Mouse (Mus musculus) sigmoid colon, adult 10 weeks (tissue): Measurements from ENCODE around the gene Gm11595. TPM values are rescaled to one million over a fixed set of nuclear protein-coding genes. Genes with fewer than 3 reads are reported as not detected.

Experiments
- polyA plus RNA-seq: library from polyadenylated mRNA; stranded (reverse); fragments of 350-450 nt; fragmentation: Illumina TruSeq; extraction: RNeasy Lipid Tissue Mini Kit (QIAGEN cat#74804); gene quantifications from one replicate; pipeline ENCODE4 v1.2.3, GENCODE M21; 2014; ENCODE audit warnings: low read depth, low replicate concordance

Gene Gm11595
- polyA plus RNA-seq, result not detected

DNA sequence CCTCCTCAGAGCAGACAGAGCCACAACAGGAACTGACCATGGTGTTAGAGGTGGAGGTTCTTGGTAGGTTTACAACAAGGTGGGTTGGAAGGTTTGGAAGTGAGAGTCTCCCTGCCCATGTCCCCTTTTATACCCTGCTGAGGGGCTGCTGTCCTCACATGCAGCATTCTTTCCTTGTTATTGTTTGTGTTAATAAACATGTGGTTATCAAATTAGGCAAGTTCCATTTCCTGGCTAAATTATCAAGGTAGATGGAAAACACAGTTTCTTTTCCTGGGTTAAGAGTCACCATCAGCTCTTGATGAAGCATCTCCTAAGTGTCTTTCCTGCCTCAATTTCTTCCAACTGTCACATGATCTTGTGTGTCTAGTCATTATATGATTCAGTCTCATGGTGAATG is at the start of gene Gm11595:
Gm11595 (minus strand) TSS at position 101 of the 400 bp plus-strand sequence.

DNA sequence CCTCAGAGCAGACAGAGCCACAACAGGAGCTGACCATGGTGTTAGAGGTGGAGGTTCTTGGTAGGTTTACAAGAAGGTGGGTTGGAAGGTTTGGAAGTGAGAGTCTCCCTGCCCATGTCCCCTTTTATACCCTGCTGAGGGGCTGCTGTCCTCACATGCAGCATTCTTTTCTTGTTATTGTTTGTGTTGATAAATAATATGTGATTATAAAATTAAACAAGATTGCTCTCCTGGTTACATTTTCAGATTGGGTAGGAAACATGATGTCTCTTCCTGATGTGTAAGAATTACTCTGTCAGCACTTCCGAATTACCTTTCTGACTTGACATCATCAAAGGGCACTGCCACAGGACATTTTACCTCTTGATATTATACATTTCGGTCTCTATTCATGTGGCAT is 42.9 kb upstream of the Gm11595 start, which contains the start of gene Gm11564:
Gm11564 (minus strand) TSS at position 101 of the 400 bp plus-strand sequence.

DNA sequence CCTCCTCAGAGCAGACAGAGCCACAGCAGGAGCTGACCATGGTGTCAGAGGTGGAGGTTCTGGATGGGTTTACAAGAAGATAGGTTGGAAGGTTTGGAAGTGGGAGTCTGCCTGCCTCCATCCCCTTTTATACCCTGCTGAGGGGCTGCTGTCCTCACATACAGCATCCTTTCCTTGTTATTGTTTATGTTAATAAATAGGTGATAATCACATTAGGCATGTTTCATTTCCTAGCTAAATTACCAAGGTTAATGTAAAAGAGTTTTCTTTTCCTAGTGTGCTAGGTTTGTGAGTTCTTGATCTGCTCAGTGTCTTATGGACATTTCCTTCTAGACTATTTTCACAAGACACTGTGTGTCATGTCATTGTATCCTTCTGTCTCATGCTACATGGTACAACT is 37.1 kb upstream of the Gm11595 start, which contains the start of gene Krtap4-13:
Krtap4-13 (minus strand) TSS at position 101 of the 400 bp plus-strand sequence.

DNA sequence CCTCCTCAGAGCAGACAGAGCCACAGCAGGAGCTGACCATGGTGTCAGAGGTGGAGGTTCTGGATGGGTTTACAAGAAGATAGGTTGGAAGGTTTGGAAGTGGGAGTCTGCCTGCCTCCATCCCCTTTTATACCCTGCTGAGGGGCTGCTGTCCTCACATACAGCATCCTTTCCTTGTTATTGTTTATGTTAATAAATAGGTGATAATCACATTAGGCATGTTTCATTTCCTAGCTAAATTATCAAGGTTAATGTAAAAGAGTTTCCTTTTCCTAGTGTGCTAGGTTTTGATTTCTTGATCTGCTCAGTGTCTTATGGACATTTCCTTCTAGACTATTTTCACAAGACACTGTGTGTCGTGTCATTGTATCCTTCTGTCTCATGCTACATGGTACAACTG is 31.6 kb upstream of the Gm11595 start, which contains the start of gene Gm11554:
Gm11554 (minus strand) TSS at position 101 of the 400 bp plus-strand sequence.

DNA sequence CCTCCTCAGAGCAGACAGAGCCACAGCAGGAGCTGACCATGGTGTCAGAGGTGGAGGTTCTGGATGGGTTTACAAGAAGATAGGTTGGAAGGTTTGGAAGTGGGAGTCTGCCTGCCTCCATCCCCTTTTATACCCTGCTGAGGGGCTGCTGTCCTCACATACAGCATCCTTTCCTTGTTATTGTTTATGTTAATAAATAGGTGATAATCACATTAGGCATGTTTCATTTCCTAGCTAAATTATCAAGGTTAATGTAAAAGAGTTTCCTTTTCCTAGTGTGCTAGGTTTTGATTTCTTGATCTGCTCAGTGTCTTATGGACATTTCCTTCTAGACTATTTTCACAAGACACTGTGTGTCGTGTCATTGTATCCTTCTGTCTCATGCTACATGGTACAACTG is 26.1 kb upstream of the Gm11595 start, which contains the start of gene Gm11569:
Gm11569 (minus strand) TSS at position 101 of the 400 bp plus-strand sequence.

DNA sequence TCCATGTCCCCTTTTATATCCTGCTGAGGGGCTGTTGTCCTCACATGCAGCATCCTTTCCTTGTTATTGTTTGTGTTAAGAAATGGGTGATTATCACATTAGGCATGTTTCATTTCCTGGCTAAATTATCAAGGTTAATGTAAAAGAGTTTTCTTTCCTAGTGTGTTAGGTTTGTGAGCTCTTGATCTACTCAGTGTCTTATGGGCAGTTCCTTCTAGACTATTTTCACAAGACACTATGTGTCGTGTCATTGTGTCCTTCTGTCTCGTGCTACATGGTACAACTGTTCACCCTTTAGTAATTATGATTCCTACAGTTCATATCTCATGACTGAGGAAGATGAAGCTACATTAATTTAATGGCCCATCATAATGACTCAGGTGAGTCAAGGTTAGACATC is 20.7 kb upstream of the Gm11595 start, which contains the start of gene Gm11596:
Gm11596 (minus strand) TSS at position 101 of the 400 bp plus-strand sequence.

DNA sequence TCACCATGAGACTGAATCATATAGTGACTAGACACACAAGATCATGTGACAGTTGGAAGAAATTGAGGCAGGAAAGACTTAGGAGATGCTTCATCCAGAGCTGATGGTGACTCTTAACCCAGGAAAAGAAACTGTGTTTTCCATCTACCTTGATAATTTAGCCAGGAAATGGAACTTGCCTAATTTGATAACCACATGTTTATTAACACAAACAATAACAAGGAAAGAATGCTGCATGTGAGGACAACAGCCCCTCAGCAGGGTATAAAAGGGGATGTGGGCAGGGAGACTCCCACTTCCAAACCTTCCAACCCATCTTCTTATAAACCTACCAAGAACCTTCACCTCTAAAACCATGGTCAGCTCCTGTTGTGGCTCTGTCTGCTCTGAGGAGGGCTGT is 12.2 kb upstream of the Gm11595 start, which contains the start of gene Krtap4-9:
Krtap4-9 (plus strand) TSS at position 301 of the 400 bp plus-strand sequence.

DNA sequence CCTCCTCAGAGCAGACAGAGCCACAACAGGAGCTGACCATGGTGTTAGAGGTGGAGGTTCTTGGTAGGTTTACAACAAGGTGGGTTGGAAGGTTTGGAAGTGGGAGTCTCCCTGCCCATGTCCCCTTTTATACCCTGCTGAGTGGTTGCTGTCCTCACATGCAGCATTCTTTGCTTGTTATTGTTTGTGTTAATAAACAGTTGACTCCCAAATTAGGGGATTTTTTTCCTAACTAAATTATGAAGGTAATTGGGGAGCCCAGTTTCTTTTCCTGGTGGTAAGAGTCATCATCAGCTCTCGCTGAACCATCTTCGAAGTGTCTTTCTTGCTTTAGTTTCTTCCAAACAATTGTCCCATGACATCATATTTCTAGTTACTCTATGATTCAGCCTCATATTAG is 7.9 kb upstream of the Gm11595 start, which contains the start of gene Krtap4-8:
Krtap4-8 (minus strand) TSS at position 101 of the 400 bp plus-strand sequence.

DNA sequence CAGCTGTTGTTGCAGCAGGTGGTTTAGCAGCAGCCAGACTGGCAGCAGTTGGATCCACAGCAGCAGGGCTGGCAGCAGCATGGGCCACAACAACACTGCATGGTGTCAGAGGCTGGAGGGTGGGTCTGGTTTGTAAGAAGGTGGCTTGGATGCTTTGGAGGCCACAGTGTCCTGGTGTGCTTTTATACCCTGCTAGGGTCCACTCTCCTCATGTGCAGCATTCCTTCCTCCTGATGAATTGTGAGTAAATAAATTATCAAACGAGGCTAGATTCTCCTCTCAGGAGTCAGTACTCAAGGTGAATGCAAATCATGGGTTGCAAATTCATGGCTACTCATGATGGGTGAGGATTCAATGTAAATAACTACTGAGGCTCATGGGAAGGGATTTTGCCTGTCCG is 38.5 kb downstream of the Gm11595 start, which contains the start of gene Gm14180:
Gm14180 (minus strand) TSS at position 101 of the 400 bp plus-strand sequence.

Other genes with a start within 250 kb of the Gm11595 start
- gene Krt40, start 229.8 kb downstream of the Gm11595 start, polyA plus RNA-seq, result not detected
- not detected for gene Krtap3-3, start 222.0 kb downstream of the Gm11595 start, polyA plus RNA-seq
- gene Krtap3-2, start 216.1 kb downstream of the Gm11595 start, polyA plus RNA-seq, result not detected
- gene Gm11939, start 213.4 kb downstream of the Gm11595 start, polyA plus RNA-seq, result not detected
- not detected for gene Krtap3-1, start 206.3 kb downstream of the Gm11595 start, polyA plus RNA-seq
- not detected for gene Krtap1-5, start 191.9 kb downstream of the Gm11595 start, polyA plus RNA-seq
- not detected for gene Krtap1-4, start 189.3 kb downstream of the Gm11595 start, polyA plus RNA-seq
- not detected for gene Krtap1-3, start 181.6 kb downstream of the Gm11595 start, polyA plus RNA-seq
- not detected for gene Krtap9-3, start 174.8 kb downstream of the Gm11595 start, polyA plus RNA-seq
- not detected for gene Gm11938, start 169.6 kb downstream of the Gm11595 start, polyA plus RNA-seq
- not detected for gene Gm11937, start 162.7 kb downstream of the Gm11595 start, polyA plus RNA-seq
- gene Krtap2-4, start 158.1 kb downstream of the Gm11595 start, polyA plus RNA-seq, result not detected
- gene Gm11562, start 152.5 kb downstream of the Gm11595 start, polyA plus RNA-seq, result not detected
- not detected for gene Krtap4-1, start 144.7 kb downstream of the Gm11595 start, polyA plus RNA-seq
- not detected for gene Krtap4-2, start 137.8 kb downstream of the Gm11595 start, polyA plus RNA-seq
- not detected for gene Krtap4-7, start 128.8 kb downstream of the Gm11595 start, polyA plus RNA-seq
- gene Gm11555, start 122.7 kb downstream of the Gm11595 start, polyA plus RNA-seq, result not detected
- gene Gm11563, start 114.0 kb downstream of the Gm11595 start, polyA plus RNA-seq, result not detected
- gene Krtap4-6, start 107.0 kb downstream of the Gm11595 start, polyA plus RNA-seq, result not detected
- gene Gm14190, start 82.2 kb downstream of the Gm11595 start, polyA plus RNA-seq, result not detected
- gene Gm14180, start 38.6 kb downstream of the Gm11595 start, polyA plus RNA-seq, result not detected
- not detected for gene Krtap4-8, start 7.8 kb upstream of the Gm11595 start, polyA plus RNA-seq
- gene Krtap4-9, start 12.3 kb upstream of the Gm11595 start, polyA plus RNA-seq, result not detected
- gene Gm11596, start 20.6 kb upstream of the Gm11595 start, polyA plus RNA-seq, result not detected
- not detected for gene Gm11569, start 26.0 kb upstream of the Gm11595 start, polyA plus RNA-seq
- gene Gm11554, start 31.5 kb upstream of the Gm11595 start, polyA plus RNA-seq, result not detected
- gene Krtap4-13, start 37.0 kb upstream of the Gm11595 start, polyA plus RNA-seq, result not detected
- gene Gm11564, start 42.8 kb upstream of the Gm11595 start, polyA plus RNA-seq, result not detected
- gene 2300003K06Rik, start 65.2 kb upstream of the Gm11595 start, polyA plus RNA-seq, result not detected
- gene Krtap4-16, start 78.7 kb upstream of the Gm11595 start, polyA plus RNA-seq, result not detected
- not detected for gene Gm11568, start 85.0 kb upstream of the Gm11595 start, polyA plus RNA-seq
- gene Gm11559, start 91.6 kb upstream of the Gm11595 start, polyA plus RNA-seq, result not detected
- gene Krtap9-1, start 100.5 kb upstream of the Gm11595 start, polyA plus RNA-seq, result not detected
- not detected for gene Gm11567, start 106.3 kb upstream of the Gm11595 start, polyA plus RNA-seq
- gene Krtap31-1, start 135.0 kb upstream of the Gm11595 start, polyA plus RNA-seq, result not detected
- gene Gm11565, start 141.8 kb upstream of the Gm11595 start, polyA plus RNA-seq, result not detected
- gene Krtap31-2, start 163.4 kb upstream of the Gm11595 start, polyA plus RNA-seq, result not detected
- not detected for gene Krtap9-5, start 175.6 kb upstream of the Gm11595 start, polyA plus RNA-seq
- gene Krtap29-1, start 206.1 kb upstream of the Gm11595 start, polyA plus RNA-seq, result not detected
- gene Krtap16-1, start 213.7 kb upstream of the Gm11595 start, polyA plus RNA-seq, result not detected
- gene Krtap17-1, start 221.1 kb upstream of the Gm11595 start, polyA plus RNA-seq, result not detected
- gene Krt33a, start 243.3 kb upstream of the Gm11595 start, polyA plus RNA-seq, result not detected